Mouse (Mus musculus): Measurements from ENCODE around the gene Cyb5r4. TPM values are rescaled to one million over a fixed set of nuclear protein-coding genes. Genes with fewer than 3 reads are reported as not detected.

The Cyb5r4 gene
- total RNA-seq, 2 experiments from 2014 or later = 31.7 to 35.9 TPM

Other genes starting within 250 kb of the Cyb5r4 start
- gene Snap91, start 141.4 kb upstream of the Cyb5r4 start, total RNA-seq (2021) = 10 to 100 TPM; 21.7 to 22.0 TPM
- gene Ripply2, start 6.5 kb upstream of the Cyb5r4 start, total RNA-seq (2021) = under 1 TPM; 0.45 to 0.70 TPM
- 1 to 10 TPM; 2.4 to 2.7 TPM for gene Mrap2, start 122.3 kb downstream of the Cyb5r4 start, total RNA-seq (2021)
- gene Cep162, start 233.5 kb downstream of the Cyb5r4 start, total RNA-seq (2021) = 1 to 10 TPM; 3.8 to 7.2 TPM

All from adrenal gland, postnatal 10 days (tissue).